Mouse (Mus musculus): ENCODE measurements around the gene Olfr1218.
"Not testable (repeated sequence)": the region's sequence is repeated elsewhere in the genome, so short reads cannot be mapped to it uniquely, and the experiment has no call there.

Gene Olfr1218

DNA sequence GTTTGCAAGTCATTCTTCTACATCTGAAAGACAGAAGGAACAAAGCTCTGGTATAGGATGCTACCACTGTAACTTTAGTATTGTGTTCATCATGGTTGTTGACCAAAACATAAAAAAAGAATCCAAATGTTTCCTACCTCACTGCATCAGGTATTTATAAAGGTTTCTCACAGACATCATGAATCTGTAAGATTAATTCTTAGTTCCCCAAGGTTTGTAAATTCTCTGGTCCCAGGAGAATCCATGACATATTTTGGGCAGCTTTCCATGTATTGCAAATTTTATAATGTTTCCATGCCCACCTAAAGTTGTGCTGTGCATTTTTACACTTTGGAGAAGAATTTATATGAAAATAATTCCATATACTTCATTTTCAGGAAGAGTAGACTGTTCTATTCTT lies at the start of gene Olfr1218:
Gene Olfr1218 (minus strand): TSS at position 101 of the 400 bp plus-strand sequence.
- in situ Hi-C loops (cut with MboI; ENCODE audit: low sequenced_read_pairs): no loop called here

DNA sequence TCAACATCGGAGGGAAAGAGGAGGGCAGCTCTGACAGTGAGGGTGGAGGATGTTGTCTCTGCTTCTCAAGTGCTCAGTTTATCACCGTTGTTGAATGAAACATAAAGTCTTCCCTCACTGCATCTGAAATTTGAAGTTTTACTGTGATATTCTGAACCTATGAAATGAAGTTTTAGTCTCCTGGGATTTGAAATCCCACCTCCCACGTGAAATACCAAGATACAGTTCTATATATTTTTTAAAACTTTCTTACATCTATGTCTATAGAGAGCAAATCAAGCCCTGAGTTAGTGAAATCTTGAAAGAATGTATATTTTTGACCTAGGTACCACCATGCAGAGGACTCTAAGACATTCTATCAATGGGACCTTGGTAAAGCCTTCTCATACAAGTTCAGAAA lies 45.7 kb upstream of the Olfr1218 start, which contains the start of gene Olfr1220:
Gene Olfr1220 (minus strand): TSS at position 101 of the 400 bp plus-strand sequence.
- in situ Hi-C loops (cut with MboI; ENCODE audit: low sequenced_read_pairs): no loop called here

GRCm38 (mm10) chr2:89105651-89106050 lies 44.7 kb upstream of the Olfr1218 start:
- in situ Hi-C loops (cut with MboI; ENCODE audit: low sequenced_read_pairs): no loop called here

DNA sequence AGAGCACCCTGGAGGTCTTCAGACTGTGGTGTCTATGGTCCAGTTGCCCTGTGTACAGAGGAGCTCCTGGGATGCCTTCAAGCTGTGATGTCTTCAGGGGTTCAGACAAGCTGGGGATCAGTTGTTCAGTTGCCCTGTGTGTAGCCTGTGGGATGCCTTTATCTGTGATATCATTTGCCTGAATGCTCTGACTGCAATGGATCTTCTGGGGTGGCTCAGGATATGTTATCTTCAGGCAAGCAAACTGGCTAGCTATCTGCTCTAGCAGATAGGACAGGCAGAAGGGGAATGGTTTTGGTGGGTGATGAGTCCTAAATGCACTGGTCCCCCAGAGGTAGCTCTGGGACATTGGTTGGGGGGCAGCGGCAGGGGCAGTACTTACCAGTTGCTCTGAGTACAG lies 32.9 kb upstream of the Olfr1218 start:
- in situ Hi-C loops (cut with MboI; ENCODE audit: low sequenced_read_pairs): no loop called here

DNA sequence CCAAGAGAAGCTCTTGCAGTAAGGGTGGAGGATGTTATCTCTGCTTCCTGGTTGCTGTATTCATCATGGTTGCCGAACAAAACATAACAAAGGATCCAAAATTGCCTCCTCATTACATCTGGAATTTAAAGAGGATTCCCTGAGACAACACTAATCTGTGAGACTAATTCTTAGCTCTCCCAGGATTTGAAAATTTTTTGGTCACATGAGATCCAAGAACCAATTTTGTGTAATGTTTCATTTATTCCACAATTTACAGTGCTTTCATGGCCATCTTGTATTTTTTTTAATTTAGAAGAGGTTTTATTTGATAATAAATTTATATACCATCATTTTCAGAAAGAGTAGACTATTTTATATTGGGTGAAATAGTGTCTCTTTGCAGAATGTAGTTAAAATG lies 22.4 kb upstream of the Olfr1218 start, which contains the start of gene Olfr1219:
Gene Olfr1219 (minus strand): TSS at position 101 of the 400 bp plus-strand sequence.
- in situ Hi-C loops (cut with MboI; ENCODE audit: low sequenced_read_pairs): no loop called here

DNA sequence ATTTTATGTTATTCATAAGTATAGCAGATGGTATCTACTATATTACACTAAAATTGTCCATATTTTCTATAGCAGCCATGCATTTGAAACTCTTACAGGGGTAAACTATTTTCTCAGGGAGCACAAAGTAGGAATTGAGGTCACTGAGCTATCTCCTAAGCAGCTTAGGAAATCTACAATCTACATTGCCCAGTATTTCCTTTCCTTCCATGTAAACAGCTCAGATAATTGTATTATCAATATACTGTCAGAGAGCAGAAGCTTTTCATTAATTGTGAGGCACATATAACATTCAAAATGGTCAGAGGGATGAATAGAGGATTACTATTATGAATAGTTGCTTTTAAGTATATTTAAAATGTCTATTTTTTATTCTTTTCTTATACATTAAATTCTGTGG lies 20.5 kb upstream of the Olfr1218 start:
- in situ Hi-C loops (cut with MboI; ENCODE audit: low sequenced_read_pairs): no loop called here

GRCm38 (mm10) chr2:89031965-89032364 lies 29.0 kb downstream of the Olfr1218 start, which contains the start of gene Olfr1217:
Gene Olfr1217 (minus strand): TSS chr2:89032065.
- in situ Hi-C loops (cut with MboI; ENCODE audit: low sequenced_read_pairs): no loop called here

- in situ Hi-C loops (cut with MboI; ENCODE audit: low sequenced_read_pairs): not testable (repeated sequence)
Measured at GRCm38 (mm10) chr2:89021436-89021835, 39.6 kb downstream of the Olfr1218 start.

DNA sequence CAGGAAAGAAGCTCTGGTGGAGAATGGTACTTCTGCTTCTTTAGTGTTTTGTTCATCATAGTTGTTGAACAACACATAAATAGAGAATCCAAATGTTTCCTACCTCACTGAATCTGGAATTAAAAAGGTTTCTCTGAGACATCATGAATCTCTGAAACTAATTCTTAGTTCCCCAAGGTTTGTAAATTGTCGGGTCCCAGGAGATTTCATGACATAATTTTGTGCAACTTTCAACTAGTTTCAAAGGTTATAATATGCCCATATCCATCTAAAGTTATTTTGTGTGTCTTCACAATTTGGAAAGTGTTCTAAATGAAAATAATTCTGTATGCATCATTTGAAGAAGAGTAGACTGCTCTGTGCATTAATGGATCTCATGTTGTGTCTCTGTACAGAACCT lies 42.7 kb downstream of the Olfr1218 start, which contains the start of gene Olfr1216:
Gene Olfr1216 (minus strand): TSS at position 101 of the 400 bp plus-strand sequence.
- in situ Hi-C loops (cut with MboI; ENCODE audit: low sequenced_read_pairs): no loop called here

DNA sequence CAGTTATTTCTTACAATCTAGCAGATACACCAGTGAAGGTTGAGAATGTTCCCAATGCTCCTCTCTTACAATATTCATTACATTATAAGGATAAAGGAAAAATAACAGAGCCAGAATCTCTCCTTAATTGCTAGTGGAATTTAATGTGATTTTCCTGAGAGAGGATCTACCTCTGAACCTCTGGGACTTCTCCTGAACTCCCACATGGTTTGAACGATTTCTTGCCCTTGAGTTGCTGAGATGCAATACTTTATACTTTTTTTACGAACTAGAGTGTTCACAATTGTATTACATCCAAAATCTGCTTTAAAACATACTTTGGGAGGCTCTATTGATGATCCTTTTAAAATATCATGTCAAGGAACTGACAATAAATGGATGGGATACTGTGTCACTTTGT lies 54.1 kb downstream of the Olfr1218 start, which contains the start of gene Olfr1215:
Gene Olfr1215 (minus strand): TSS at position 101 of the 400 bp plus-strand sequence.
- in situ Hi-C loops (cut with MboI; ENCODE audit: low sequenced_read_pairs): no loop called here
